Mouse (Mus musculus) neutrophil, adult 5-6 weeks (primary cell): ENCODE results near the gene Dip2a. TPM values are rescaled to one million over a fixed set of nuclear protein-coding genes. Genes with fewer than 3 reads are reported as not detected.

Experiments used
- ATAC-seq: fragments of 151-379, 151-347 bp; 2 replicates; pipeline ENCODE4 v1.8.0; 2017; ENCODE audit warnings: mild to moderate bottlenecking, moderate TSS enrichment; ENCODE audit not compliant: insufficient number of reproducible peaks, poor library complexity, low FRiP score, severe bottlenecking; ENCODE audit errors: extremely low read depth
- total RNA-seq: library from RNA; stranded (forward); fragments of 200-1000 nt; gene quantifications from 2 replicates; pipeline ENCODE4 v1.2.3, GENCODE M21; 2017

Dip2a gene
- total RNA-seq, 1 experiment from 2014 or later: 3.8 TPM

- peak; percentile 39; the same call in 1 of the 2 replicates for ATAC-seq
Measured at GRCm38 (mm10) chr10:76326304-76327006, 18.6 kb downstream of the Dip2a start.

GRCm38 (mm10) chr10:76317623-76318022 lies 27.5 kb downstream of the Dip2a start:
- no peak for ATAC-seq

- ATAC-seq: no peak
Measured at GRCm38 (mm10) chr10:76316194-76316593, 28.9 kb downstream of the Dip2a start.

- ATAC-seq: no peak
Measured at GRCm38 (mm10) chr10:76306738-76307137, 38.4 kb downstream of the Dip2a start.

GRCm38 (mm10) chr10:76300133-76300532 lies 45.0 kb downstream of the Dip2a start:
- no peak for ATAC-seq

- no peak for ATAC-seq
Measured at GRCm38 (mm10) chr10:76293222-76293621, 51.9 kb downstream of the Dip2a start.

- no peak for ATAC-seq
Measured at GRCm38 (mm10) chr10:76289936-76290671, 55.0 kb downstream of the Dip2a start.

- ATAC-seq: no peak
Measured at GRCm38 (mm10) chr10:76289052-76289451, 56.0 kb downstream of the Dip2a start.

GRCm38 (mm10) chr10:76288268-76288993 lies 56.7 kb downstream of the Dip2a start:
- no peak for ATAC-seq

- no peak for ATAC-seq
Measured at GRCm38 (mm10) chr10:76278541-76279097, 66.5 kb downstream of the Dip2a start.

GRCm38 (mm10) chr10:76275256-76275655 lies 69.8 kb downstream of the Dip2a start:
- no peak for ATAC-seq

- ATAC-seq: peak; percentile 31; the same call in 1 of the 2 replicates
Measured at GRCm38 (mm10) chr10:76271238-76271637, 73.9 kb downstream of the Dip2a start.

- no peak for ATAC-seq
Measured at GRCm38 (mm10) chr10:76262431-76262830, 82.7 kb downstream of the Dip2a start.

- no peak for ATAC-seq
Measured at GRCm38 (mm10) chr10:76261447-76261846, 83.6 kb downstream of the Dip2a start.

GRCm38 (mm10) chr10:76260358-76261059 lies 84.6 kb downstream of the Dip2a start:
- no peak for ATAC-seq

GRCm38 (mm10) chr10:76259566-76260232 lies 85.4 kb downstream of the Dip2a start:
- ATAC-seq: no peak

- no peak for ATAC-seq
Measured at GRCm38 (mm10) chr10:76257719-76258390, 87.2 kb downstream of the Dip2a start.

- ATAC-seq: no peak
Measured at GRCm38 (mm10) chr10:76257231-76257630, 87.9 kb downstream of the Dip2a start.
